Mouse (Mus musculus) ZHBTc4 (cell line): ENCODE results near the gene Adipor2.

Experiments
- DNase-seq: peaks from one replicate; pipeline ENCODE4 v3.0.0-alpha.2; 2011; ENCODE audit warnings: low read depth, low spot score

Gene Adipor2

GRCm38 (mm10) chr6:119417354-119417753 is at the start of gene Adipor2:
Adipor2 (minus strand) TSS chr6:119417704.
- peak; percentile 98 for DNase-seq

- DNase-seq, result no peak
These were observed 48.7 kb upstream of the Adipor2 start for GRCm38 (mm10) chr6:119466161-119466560.

- no peak for DNase-seq
These were observed 42.9 kb upstream of the Adipor2 start for GRCm38 (mm10) chr6:119460391-119460790.

GRCm38 (mm10) chr6:119459041-119459440 is 41.5 kb upstream of the Adipor2 start:
- DNase-seq, result no peak

- DNase-seq, result no peak
These were observed 40.7 kb upstream of the Adipor2 start for GRCm38 (mm10) chr6:119458166-119458565.

- DNase-seq, result peak; percentile 91
These were observed 34.5 kb upstream of the Adipor2 start for GRCm38 (mm10) chr6:119451981-119452499.

GRCm38 (mm10) chr6:119450965-119451943 is 33.8 kb upstream of the Adipor2 start:
- DNase-seq, result no peak

GRCm38 (mm10) chr6:119449060-119449499 is 31.6 kb upstream of the Adipor2 start:
- peak; percentile 95 for DNase-seq

- peak; percentile 87 for DNase-seq
These were observed 31.0 kb upstream of the Adipor2 start for GRCm38 (mm10) chr6:119448321-119449059.

- DNase-seq, result no peak
These were observed 28.4 kb upstream of the Adipor2 start for GRCm38 (mm10) chr6:119445671-119446607.

GRCm38 (mm10) chr6:119443742-119444645 is 26.5 kb upstream of the Adipor2 start:
- DNase-seq, result peak; percentile 93

GRCm38 (mm10) chr6:119442729-119443128 is 25.2 kb upstream of the Adipor2 start:
- peak; percentile 75 for DNase-seq

GRCm38 (mm10) chr6:119437894-119438761 is 20.6 kb upstream of the Adipor2 start:
- DNase-seq, result no peak

- DNase-seq, result no peak
These were observed 16.9 kb upstream of the Adipor2 start for GRCm38 (mm10) chr6:119434394-119434793.

GRCm38 (mm10) chr6:119431751-119432324 is 14.3 kb upstream of the Adipor2 start:
- no peak for DNase-seq

- peak; percentile 84 for DNase-seq
These were observed 13.0 kb upstream of the Adipor2 start for GRCm38 (mm10) chr6:119430508-119430907.

- no peak for DNase-seq
These were observed 11.8 kb upstream of the Adipor2 start for GRCm38 (mm10) chr6:119429311-119429710.

GRCm38 (mm10) chr6:119428611-119429010 is 11.1 kb upstream of the Adipor2 start:
- peak; percentile 79 for DNase-seq

GRCm38 (mm10) chr6:119421001-119421400 is 3.5 kb upstream of the Adipor2 start:
- no peak for DNase-seq
